Mouse (Mus musculus) heart, postnatal 10 days (tissue): ENCODE measurements around the gene Lrp1. TPM values are rescaled to one million over a fixed set of nuclear protein-coding genes. Genes with fewer than 3 reads are reported as not detected.

Experiments used
- total RNA-seq, 2 experiments: library from RNA; stranded (reverse); gene quantifications; 2 replicates each; pipeline ENCODE4 v1.2.3; 2021

The Lrp1 gene
- total RNA-seq, 2 experiments from 2014 or later = 95.8 to 96.3 TPM

Other genes with a start within 250 kb of the Lrp1 start
- gene R3hdm2, start 240.8 kb downstream of the Lrp1 start, total RNA-seq = 100 to 1,000 TPM; 112 to 120 TPM
- 1 to 10 TPM; 1.1 to 1.7 TPM for gene Stac3, start 119.5 kb downstream of the Lrp1 start, total RNA-seq
- 10 to 100 TPM; 44.5 to 54.0 TPM for gene Ndufa4l2, start 106.2 kb downstream of the Lrp1 start, total RNA-seq
- 10 to 100 TPM; 41.3 to 41.7 TPM for gene Shmt2, start 98.7 kb downstream of the Lrp1 start, total RNA-seq
- 1 to 10 TPM; 1.3 to 1.8 TPM for gene Nxph4, start 86.6 kb downstream of the Lrp1 start, total RNA-seq
- 10 to 100 TPM; 45.9 to 46.8 TPM for gene Stat6, start 21.8 kb upstream of the Lrp1 start, total RNA-seq
- gene Nemp1, start 45.8 kb upstream of the Lrp1 start, total RNA-seq = 1 to 10 TPM; 5.0 to 7.0 TPM
- 10 to 100 TPM in 1 of 2 experiments, 1 to 10 TPM in 1; 8.5 to 11.7 TPM for gene Nab2, start 47.4 kb upstream of the Lrp1 start, total RNA-seq
- gene Myo1a, start 84.0 kb upstream of the Lrp1 start, total RNA-seq = not detected
- not detected for gene Tac2, start 103.3 kb upstream of the Lrp1 start, total RNA-seq
- gene Zbtb39, start 118.4 kb upstream of the Lrp1 start, total RNA-seq = 1 to 10 TPM; 8.1 to 9.6 TPM
- gene Gpr182, start 130.6 kb upstream of the Lrp1 start, total RNA-seq = 1 to 10 TPM; 4.6 to 4.7 TPM
- gene Rdh1, start 138.6 kb upstream of the Lrp1 start, total RNA-seq = under 1 TPM; 0.10 to 0.12 TPM
- under 1 TPM in 1 of 2 experiments, not detected in 1; 0.17 TPM for gene Rdh16f1, start 138.6 kb upstream of the Lrp1 start, total RNA-seq
- under 1 TPM in 1 of 2 experiments, not detected in 1; 0.74 TPM for gene Rdh9, start 155.2 kb upstream of the Lrp1 start, total RNA-seq
- gene Rdh16, start 180.0 kb upstream of the Lrp1 start, total RNA-seq = not detected
- not detected for gene Rdh19, start 228.8 kb upstream of the Lrp1 start, total RNA-seq
- not detected for gene Rdh16f2, start 245.3 kb upstream of the Lrp1 start, total RNA-seq